Comparison of ENCODE assay signal across 14 mouse cellular contexts in genomic region chr6:30263053-30263452, GRCm38 (mm10). TPM values are rescaled to one million over a fixed set of nuclear protein-coding genes. Genes with fewer than 3 reads are reported as not detected.
DNase-seq lines count a peak whose midpoint lies in the region; ATAC-seq and TF ChIP-seq lines count a peak whose summit lies in the region.
"Had no signal": no experiment of that assay in that cellular context is flagged by ENCODE, and none has a peak within 500 bp of the region (broad histone marks: within the 10 kb centered on the region; RNA-seq: fewer than 3 reads in every experiment).

No protein-coding gene starts in this region.

- no peaks in the 10 kb centered on the region for H3K27me3 ChIP-seq in heart, embryonic 13.5 days (replicated peaks)
- no peaks in the 10 kb centered on the region for H3K27me3 ChIP-seq in lung, postnatal 0 days (replicated peaks; ENCODE audit: insufficient read depth, low read length)
- no peaks in the 10 kb centered on the region for H3K27me3 ChIP-seq in hindbrain, embryonic 10.5 days (ENCODE audit: insufficient read depth, poor library complexity, severe bottlenecking)
- H3K27me3 ChIP-seq: neural tube, embryonic 15.5 days had no signal

- no peaks in the 10 kb centered on the region for H3K9me3 ChIP-seq in heart, embryonic 13.5 days
- no peaks in the 10 kb centered on the region for H3K9me3 ChIP-seq in lung, postnatal 0 days (ENCODE audit: low read length)
- no peaks in the 10 kb centered on the region for H3K9me3 ChIP-seq in hindbrain, embryonic 10.5 days
- H3K9me3 ChIP-seq: neural tube, embryonic 15.5 days had no signal

- H3K4me3 ChIP-seq in heart, embryonic 13.5 days = no peak overlapping the region
- no peak overlapping the region for H3K4me3 ChIP-seq in lung, postnatal 0 days (ENCODE audit: low read depth, low read length)
- no peak overlapping the region for H3K4me3 ChIP-seq in hindbrain, embryonic 10.5 days
- H3K4me3 ChIP-seq: neural tube, embryonic 15.5 days had no signal

- TF ChIP-seq CTCF in lung, postnatal 0 days (IDR thresholded peaks at IDR 0.05) = no peak

- 35% methylated on average over 4 of the region's 4 CpGs for WGBS in heart, embryonic 13.5 days
- WGBS in lung, postnatal 0 days = 42% methylated on average over 4 of the region's 4 CpGs
- WGBS in hindbrain, embryonic 10.5 days = 93% methylated on average over 4 of the region's 4 CpGs

- H3K27ac ChIP-seq in heart, embryonic 13.5 days (replicated peaks) = peak overlapping the region; percentile 40
- H3K27ac ChIP-seq in lung, postnatal 0 days (ENCODE audit: low read length) = no peak overlapping the region
- no peak overlapping the region for H3K27ac ChIP-seq in hindbrain, embryonic 10.5 days
- H3K27ac ChIP-seq: liver, embryonic 14.5 days; neural tube, embryonic 15.5 days had no signal

- H3K36me3 ChIP-seq in heart, embryonic 13.5 days = peaks cover 82% of the 10 kb centered on the region
- H3K36me3 ChIP-seq in lung, postnatal 0 days (ENCODE audit: insufficient read depth, low read length) = peaks cover 37% of the 10 kb centered on the region
- H3K36me3 ChIP-seq in hindbrain, embryonic 10.5 days = peaks cover 82% of the 10 kb centered on the region

- intact Hi-C loops in left cerebral cortex, postnatal 4 days (cut with DNase I) = no loop called here

- TF ChIP-seq EP300 in lung, postnatal 0 days (IDR thresholded peaks at IDR 0.05) = no peak

- no peak for ATAC-seq in heart, embryonic 13.5 days (ENCODE audit: extremely low read depth, insufficient number of reproducible peaks, low FRiP score, low TSS enrichment)
- no peak for ATAC-seq in lung, postnatal 0 days
- ATAC-seq: CD4-positive, CD25-positive, alpha-beta regulatory T cell, adult 4 months; forebrain, embryonic 16.5 days had no signal

- H3K4me2 ChIP-seq in heart, embryonic 13.5 days = no peak overlapping the region
- no peak overlapping the region for H3K4me2 ChIP-seq in lung, postnatal 0 days (replicated peaks; ENCODE audit: low read depth, low read length)
- H3K4me2 ChIP-seq: neural tube, embryonic 15.5 days had no signal

- peaks cover 43% of the 10 kb centered on the region for H3K4me1 ChIP-seq in heart, embryonic 13.5 days
- H3K4me1 ChIP-seq in lung, postnatal 0 days (ENCODE audit: insufficient read depth, low read depth, low read length) = no peaks in the 10 kb centered on the region
- no peaks in the 10 kb centered on the region for H3K4me1 ChIP-seq in hindbrain, embryonic 10.5 days (replicated peaks)

- no peak for DNase-seq in heart, adult 18-20 months
- DNase-seq in left cerebral cortex, postnatal 4 days = peak; percentile 9
- no peak for DNase-seq in left cerebral cortex, adult 8-10 months (ENCODE audit: low spot score in 2 of 2)
- peak; percentile 11 for DNase-seq in MEL-GATA-1-ER (ENCODE audit: extremely low read depth, low read depth)
- peak; percentile 34 for DNase-seq in lung, postnatal 0 days (ENCODE audit: low spot score)
- no peak for DNase-seq in testis, postnatal 14 days (ENCODE audit: low spot score)
- no peak for DNase-seq in hindbrain, embryonic 10.5 days (ENCODE audit: low spot score)
- DNase-seq: cerebellum, postnatal 36 days; thymus, postnatal 4 days had no signal

- H3K9ac ChIP-seq in heart, embryonic 13.5 days = no peak overlapping the region
- no peak overlapping the region for H3K9ac ChIP-seq in lung, postnatal 0 days (replicated peaks; ENCODE audit: low read depth)
- H3K9ac ChIP-seq: liver, embryonic 14.5 days; neural tube, embryonic 15.5 days had no signal

RNA-seq across cellular contexts. Expression of gene Ube2h, which starts 41.3 kb away (rescaled TPM):
- 46.6 and 49.8 TPM in 2 replicates for polyA plus RNA-seq in heart, embryonic 13.5 days (2015; fragmentation: Nextera tagmentation; extraction: Ambion mirVana)
- 10 to 100 TPM; 56.8 to 63.6 TPM for total RNA-seq in heart, adult 18-20 months (2021)
- total RNA-seq in left cerebral cortex, postnatal 4 days (2021) = 10 to 100 TPM; 80.7 to 86.4 TPM
- total RNA-seq in left cerebral cortex, adult 8-10 months (2022) = 10 to 100 TPM; 85.2 to 87.7 (median 87.5) TPM
- 34.5 and 40.3 TPM in 2 replicates for polyA plus RNA-seq in lung, postnatal 0 days (2015; fragmentation: Nextera tagmentation; extraction: Ambion mirVana)
- polyA plus RNA-seq in hindbrain, embryonic 10.5 days (2016; fragmentation: Nextera tagmentation; extraction: Ambion mirVana) = 29.6 and 34.2 TPM in 2 replicates

Comparison
In these comparisons a context has a peak if more than half of its experiments do, and no peak if none do; other contexts are left out.
1. DNase-seq: peak in left cerebral cortex, postnatal 4 days (single experiment), MEL-GATA-1-ER (single experiment) and lung, postnatal 0 days (single experiment); none in heart, adult 18-20 months (0 of 2), left cerebral cortex, adult 8-10 months (0 of 2), testis, postnatal 14 days (single experiment) and hindbrain, embryonic 10.5 days (single experiment).